Mouse (Mus musculus): ENCODE measurements around the gene Apba3. TPM values are rescaled to one million over a fixed set of nuclear protein-coding genes. Genes with fewer than 3 reads are reported as not detected.

Apba3 gene
- polyA plus RNA-seq, 1 experiment from 2014 or later, result 57.2 TPM

GRCm38 (mm10) chr10:81236471-81237268 lies 30.1 kb upstream of the Apba3 start:
- H3K4me3 ChIP-seq, result no peak overlapping the region
- DNase-seq (ENCODE audit: low spot score), result no peak
- peaks cover 42% of the 10 kb centered on the region for H3K4me1 ChIP-seq
- H3K9me3 ChIP-seq, result no peaks in the 10 kb centered on the region
- no peaks in the 10 kb centered on the region for H3K36me3 ChIP-seq (replicated peaks)
- H3K27ac ChIP-seq (replicated peaks), result no peak overlapping the region
- 87% methylated on average over 12 of the region's 12 CpGs for WGBS
- H3K27me3 ChIP-seq (replicated peaks; ENCODE audit: low read depth, poor library complexity, severe bottlenecking), result peaks cover 74% of the 10 kb centered on the region

- no peak overlapping the region for H3K27ac ChIP-seq (replicated peaks)
- no peak for DNase-seq (ENCODE audit: low spot score)
- peaks cover 80% of the 10 kb centered on the region for H3K27me3 ChIP-seq (replicated peaks; ENCODE audit: low read depth, poor library complexity, severe bottlenecking)
- no peak overlapping the region for H3K4me3 ChIP-seq
- peaks cover 31% of the 10 kb centered on the region for H3K4me1 ChIP-seq
- no peaks in the 10 kb centered on the region for H3K9me3 ChIP-seq
- 89% methylated on average over 2 of the region's 2 CpGs for WGBS
- no peaks in the 10 kb centered on the region for H3K36me3 ChIP-seq (replicated peaks)
Measured at GRCm38 (mm10) chr10:81238618-81239017, 28.1 kb upstream of the Apba3 start.

- Histone ChIP-seq H3K4me3 (no peak overlapping the region), H3K27ac (replicated peaks) (no peak overlapping the region), H3K27me3 (replicated peaks; ENCODE audit: low read depth, poor library complexity, severe bottlenecking) (peaks cover 84% of the 10 kb centered on the region), H3K9me3 (no peaks in the 10 kb centered on the region), H3K36me3 (replicated peaks) (no peaks in the 10 kb centered on the region), H3K4me1 (peaks cover 47% of the 10 kb centered on the region)
- 22% methylated on average over 13 of the region's 13 CpGs for WGBS
- peak; percentile 79 for DNase-seq (ENCODE audit: low spot score)
Measured at GRCm38 (mm10) chr10:81240876-81241275, 25.9 kb upstream of the Apba3 start.

DNA sequence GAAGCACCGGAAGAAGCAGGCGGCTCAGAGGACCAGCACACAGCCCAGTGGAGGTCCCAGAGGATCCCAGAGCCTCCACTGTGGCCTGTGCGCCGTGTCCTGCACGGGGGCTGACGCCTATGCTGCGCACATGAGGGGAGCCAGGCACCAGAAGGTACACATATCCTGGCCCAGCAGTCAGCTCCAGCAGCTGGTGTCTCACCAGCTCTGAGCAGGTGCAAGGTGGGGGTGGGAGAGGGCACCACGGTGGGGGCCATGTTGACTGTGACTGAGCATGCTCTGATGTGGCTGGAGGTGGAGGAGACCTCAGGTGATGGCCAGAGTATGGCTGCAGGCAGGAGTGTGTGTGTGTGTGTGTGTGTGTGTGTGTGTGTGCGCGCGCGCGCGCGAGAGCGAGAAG lies 24.7 kb upstream of the Apba3 start:
- no peaks in the 10 kb centered on the region for H3K36me3 ChIP-seq (replicated peaks)
- H3K27ac ChIP-seq (replicated peaks), result no peak overlapping the region
- DNase-seq (ENCODE audit: low spot score), result no peak
- peaks cover 55% of the 10 kb centered on the region for H3K4me1 ChIP-seq
- no peak overlapping the region for H3K4me3 ChIP-seq
- WGBS, result 89% methylated on average over 16 of the region's 16 CpGs
- H3K9me3 ChIP-seq, result no peaks in the 10 kb centered on the region
- peaks cover 79% of the 10 kb centered on the region for H3K27me3 ChIP-seq (replicated peaks; ENCODE audit: low read depth, poor library complexity, severe bottlenecking)

GRCm38 (mm10) chr10:81244146-81244545 lies 22.6 kb upstream of the Apba3 start:
- Histone ChIP-seq H3K27ac (replicated peaks) (no peak overlapping the region), H3K36me3 (replicated peaks) (no peaks in the 10 kb centered on the region), H3K4me1 (peaks cover 46% of the 10 kb centered on the region), H3K4me3 (no peak overlapping the region), H3K9me3 (no peaks in the 10 kb centered on the region), H3K27me3 (replicated peaks; ENCODE audit: low read depth, poor library complexity, severe bottlenecking) (peaks cover 72% of the 10 kb centered on the region)
- WGBS, result 72% methylated on average over 4 of the region's 4 CpGs
- no peak for DNase-seq (ENCODE audit: low spot score)

GRCm38 (mm10) chr10:81244595-81244994 lies 22.2 kb upstream of the Apba3 start:
- no peaks in the 10 kb centered on the region for H3K36me3 ChIP-seq (replicated peaks)
- H3K27ac ChIP-seq (replicated peaks), result no peak overlapping the region; the same call in 1 of the 2 replicates
- WGBS, result 9% methylated on average over 17 of the region's 17 CpGs
- peaks cover 69% of the 10 kb centered on the region for H3K27me3 ChIP-seq (replicated peaks; ENCODE audit: low read depth, poor library complexity, severe bottlenecking)
- no peaks in the 10 kb centered on the region for H3K9me3 ChIP-seq
- peaks cover 46% of the 10 kb centered on the region for H3K4me1 ChIP-seq
- DNase-seq (ENCODE audit: low spot score), result peak; percentile 88
- no peak overlapping the region for H3K4me3 ChIP-seq

DNA sequence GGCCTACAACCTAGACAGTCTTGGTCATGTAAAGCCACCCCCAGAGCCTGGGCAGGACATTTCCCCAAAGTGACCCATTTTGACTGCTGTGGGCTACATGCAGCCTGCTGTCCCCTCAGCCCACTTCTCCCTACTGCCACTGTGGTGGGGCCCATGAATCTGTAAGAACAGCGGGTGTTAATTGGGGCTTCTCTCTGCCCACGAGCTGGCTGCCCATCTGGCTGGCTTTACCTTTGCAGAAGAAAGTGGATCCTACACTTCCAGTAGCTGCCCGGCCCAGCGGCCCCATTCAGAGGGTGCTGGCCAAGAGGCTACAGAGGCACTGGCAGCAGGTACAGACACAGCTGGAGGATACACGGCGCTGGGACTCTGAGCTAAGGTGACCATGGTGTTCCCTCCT lies 21.6 kb upstream of the Apba3 start:
- Histone ChIP-seq H3K27ac (replicated peaks) (no peak overlapping the region; the same call in 1 of the 2 replicates), H3K36me3 (replicated peaks) (no peaks in the 10 kb centered on the region), H3K27me3 (replicated peaks; ENCODE audit: low read depth, poor library complexity, severe bottlenecking) (peaks cover 63% of the 10 kb centered on the region), H3K4me1 (peaks cover 46% of the 10 kb centered on the region), H3K9me3 (no peaks in the 10 kb centered on the region), H3K4me3 (no peak overlapping the region)
- 85% methylated on average over 6 of the region's 6 CpGs for WGBS
- DNase-seq (ENCODE audit: low spot score), result no peak

DNA sequence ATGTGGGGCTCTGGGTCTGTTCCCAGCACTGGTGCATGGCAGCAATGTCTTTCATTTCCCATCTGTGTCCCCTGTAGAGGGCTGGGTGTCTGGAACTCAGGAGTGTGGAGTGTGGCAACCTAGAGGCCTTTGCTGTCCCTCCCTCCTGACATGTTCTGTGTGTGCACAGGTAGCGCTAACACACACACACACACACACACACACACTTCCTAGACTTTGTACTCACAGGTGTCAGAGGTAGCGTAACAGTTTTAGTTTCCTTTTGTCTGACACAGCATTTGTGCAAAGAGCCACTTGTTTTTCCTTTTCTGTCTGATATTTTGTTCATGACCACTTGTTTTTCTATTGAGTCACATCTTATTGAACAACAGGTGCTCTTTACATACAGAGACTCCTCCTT lies 19.0 kb upstream of the Apba3 start:
- no peak for DNase-seq (ENCODE audit: low spot score)
- no peak overlapping the region for H3K27ac ChIP-seq (replicated peaks)
- peaks cover 56% of the 10 kb centered on the region for H3K4me1 ChIP-seq
- no peak overlapping the region for H3K4me3 ChIP-seq
- 80% methylated on average over 2 of the region's 2 CpGs for WGBS
- no peaks in the 10 kb centered on the region for H3K36me3 ChIP-seq (replicated peaks)
- peaks cover 63% of the 10 kb centered on the region for H3K27me3 ChIP-seq (replicated peaks; ENCODE audit: low read depth, poor library complexity, severe bottlenecking)
- H3K9me3 ChIP-seq, result no peaks in the 10 kb centered on the region

DNA sequence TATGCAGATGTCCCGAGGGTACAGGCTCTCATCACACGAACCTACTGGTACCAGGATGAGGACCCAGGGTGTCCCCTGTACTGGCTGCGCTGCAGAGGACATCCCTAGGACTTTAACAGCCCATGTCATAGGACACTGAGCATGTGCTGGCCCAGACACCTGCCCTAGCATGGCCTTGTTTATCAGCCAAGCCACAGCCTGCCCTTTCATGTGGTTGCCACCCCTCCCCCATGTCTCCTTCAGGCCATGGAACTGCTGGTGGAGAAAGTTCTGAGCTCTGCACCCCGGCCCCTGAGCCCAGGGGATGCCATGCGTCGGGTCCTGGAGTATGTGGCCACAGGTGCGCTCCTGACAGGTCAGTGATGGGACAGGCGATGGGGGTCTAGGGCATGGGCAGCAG lies 17.3 kb upstream of the Apba3 start:
- peaks cover 58% of the 10 kb centered on the region for H3K4me1 ChIP-seq
- no peaks in the 10 kb centered on the region for H3K36me3 ChIP-seq (replicated peaks)
- H3K27me3 ChIP-seq (replicated peaks; ENCODE audit: low read depth, poor library complexity, severe bottlenecking), result peaks cover 64% of the 10 kb centered on the region
- no peak overlapping the region for H3K4me3 ChIP-seq
- H3K9me3 ChIP-seq, result no peaks in the 10 kb centered on the region
- 85% methylated on average over 8 of the region's 8 CpGs for WGBS
- no peak overlapping the region for H3K27ac ChIP-seq (replicated peaks)
- DNase-seq (ENCODE audit: low spot score), result no peak

GRCm38 (mm10) chr10:81252424-81253419 lies 14.0 kb upstream of the Apba3 start, which contains the start of gene Matk:
TSS of gene Matk (plus strand) at chr10:81252935.
- peak; percentile 83 for DNase-seq (ENCODE audit: low spot score)
- peak within 1 kb of the TSS; percentile 47 for H3K4me3 ChIP-seq

GRCm38 (mm10) chr10:81254886-81255285 lies 11.9 kb upstream of the Apba3 start:
- no peaks in the 10 kb centered on the region for H3K36me3 ChIP-seq (replicated peaks)
- H3K9me3 ChIP-seq, result no peaks in the 10 kb centered on the region
- no peak overlapping the region for H3K4me3 ChIP-seq
- H3K27me3 ChIP-seq (replicated peaks; ENCODE audit: low read depth, poor library complexity, severe bottlenecking), result peaks cover 98% of the 10 kb centered on the region
- DNase-seq (ENCODE audit: low spot score), result no peak
- no peak overlapping the region for H3K27ac ChIP-seq (replicated peaks)
- whole genome bisulfite sequencing, result 62% methylated on average over 1 of the region's 1 CpGs
- H3K4me1 ChIP-seq, result peaks cover 49% of the 10 kb centered on the region

More at GRCm38 (mm10) chr10:81252424-81253419, 14.0 kb upstream of the Apba3 start, which contains the start of gene Matk:
- Histone ChIP-seq H3K27ac (replicated peaks) (no peak within 1 kb of the TSS), H3K4me1 (peaks cover 43% of the 10 kb centered on the region), H3K9me3 (no peaks in the 10 kb centered on the region), H3K36me3 (replicated peaks) (no peaks in the 10 kb centered on the region), H3K27me3 (replicated peaks; ENCODE audit: low read depth, poor library complexity, severe bottlenecking) (peaks cover 89% of the 10 kb centered on the region)
- 9% methylated on average over 44 of the region's 44 CpGs for WGBS

Measured in embryonic facial prominence, embryonic 10.5 days (tissue).